Mouse (Mus musculus) CH12.LX (cell line): ENCODE measurements at regions not wholly inside any gene's neighbourhood (a gene's known extent, or its start where the extent isn't known, plus 50 kb on each side); places are given as distances from the start of the nearest gene placed in this dataset.

Source experiments
- DNase-seq: peaks from one replicate; pipeline ENCODE4 v3.0.0-alpha.2; 2013; ENCODE audit errors: extremely low read depth
- H3K27ac ChIP-seq: 2 replicates; pipeline ENCODE4 v1.5.1; 2012; ENCODE audit warnings: low read depth, mild to moderate bottlenecking, control low read depth, moderate library complexity; ENCODE audit not compliant: insufficient read depth
- H3K27me3 ChIP-seq: replicated peaks from 2 replicates; pipeline ENCODE3; 2012; ENCODE audit warnings: inconsistent platforms
- H3K36me3 ChIP-seq, 2 experiments: replicated peaks in 1 of 2; 2 replicates each; pipeline versions ENCODE3 to v1.6.1; 2012; ENCODE audit warnings: inconsistent platforms in 1 of 2, low read length in 1 of 2, mild to moderate bottlenecking in 1 of 2, mixed read lengths in 1 of 2, moderate library complexity in 1 of 2; ENCODE audit not compliant: control insufficient read depth in 1 of 2, insufficient read depth in 1 of 2
- H3K4me1 ChIP-seq, 2 experiments: 2 replicates each; pipeline ENCODE4 v1.6.1; 2012; ENCODE audit warnings: inconsistent platforms in 1 of 2, moderate library complexity in 1 of 2; ENCODE audit not compliant: insufficient read depth in 2 of 2, control insufficient read depth in 1 of 2
- H3K4me2 ChIP-seq: 2 replicates; pipeline ENCODE4 v1.6.1; 2012; ENCODE audit warnings: low read depth, mild to moderate bottlenecking, control low read depth; ENCODE audit not compliant: poor library complexity, insufficient read depth, severe bottlenecking
- H3K4me3 ChIP-seq, 3 experiments: fragments of 150-350 bp in 1 of 3; sonication (generic) in 1 of 3; replicated peaks in 1 of 3; 2 replicates each; pipeline versions ENCODE3 to v1.5.1; 2011 to 2012; ENCODE audit warnings: low read depth in 2 of 3, low read length in 2 of 3, mild to moderate bottlenecking in 2 of 3, moderate library complexity in 2 of 3, control low read depth in 1 of 3, improper control_type of control experiment in 1 of 3, inconsistent platforms in 1 of 3, mixed read lengths in 1 of 3; ENCODE audit not compliant: poor library complexity in 1 of 3
- H3K79me2 ChIP-seq: replicated peaks from 2 replicates; pipeline ENCODE4 v1.6.1; 2012; ENCODE audit warnings: mild to moderate bottlenecking, moderate library complexity; ENCODE audit not compliant: control insufficient read depth, poor library complexity, insufficient read depth, severe bottlenecking; ENCODE audit errors: extremely low read depth
- H3K9ac ChIP-seq: 2 replicates; pipeline ENCODE4 v1.6.1; 2012; ENCODE audit warnings: low read depth, mild to moderate bottlenecking, control low read depth, moderate library complexity; ENCODE audit not compliant: insufficient read depth
- H3K9me3 ChIP-seq: replicated peaks from 2 replicates; pipeline ENCODE3; 2012; ENCODE audit warnings: low read length, inconsistent platforms, mixed read lengths
- BHLHE40 ChIP-seq: IDR thresholded peaks from 2 replicates; pipeline ENCODE4 v1.6.1; 2011; ENCODE audit warnings: mild to moderate bottlenecking, low read depth, low read length, improper control_type of control experiment
- CHD1 ChIP-seq: IDR thresholded peaks from 2 replicates; pipeline ENCODE4 v1.6.1; 2012; ENCODE audit warnings: low read depth, low read length, improper control_type of control experiment, inconsistent platforms
- CHD2 ChIP-seq: IDR thresholded peaks from 2 replicates; pipeline ENCODE4 v1.6.1; 2011; ENCODE audit warnings: low read length, improper control_type of control experiment
- CTCF ChIP-seq, 2 experiments: IDR thresholded peaks in 1 of 2; conservative IDR thresholded peaks in 1 of 2; 2 replicates each; pipeline ENCODE4 v1.5.1; 2011 to 2012; ENCODE audit warnings: low read depth in 2 of 2, low read length in 2 of 2, improper control_type of control experiment in 1 of 2, inconsistent platforms in 1 of 2, mild to moderate bottlenecking in 1 of 2, moderate library complexity in 1 of 2
- EP300 ChIP-seq: IDR thresholded peaks from 2 replicates; pipeline ENCODE4 v1.6.1; 2011; ENCODE audit warnings: low read length, improper control_type of control experiment
- ETS1 ChIP-seq: conservative IDR thresholded peaks from 2 replicates; pipeline ENCODE4 v1.6.1; 2012; ENCODE audit warnings: low read depth, mild to moderate bottlenecking, inconsistent platforms, low read length, improper control_type of control experiment, moderate library complexity
- GABPA ChIP-seq: IDR thresholded peaks from 2 replicates; pipeline ENCODE4 v1.6.1; 2012; ENCODE audit warnings: low read depth, low read length, improper control_type of control experiment, inconsistent platforms; ENCODE audit not compliant: insufficient replicate concordance
- HCFC1 ChIP-seq: IDR thresholded peaks from 2 replicates; pipeline ENCODE4 v1.6.1; 2012; ENCODE audit warnings: low read depth, mild to moderate bottlenecking, inconsistent platforms, low read length, improper control_type of control experiment
- IRF4 ChIP-seq: IDR thresholded peaks from 2 replicates; pipeline ENCODE4 v1.6.1; 2014; ENCODE audit warnings: low read depth, mild to moderate bottlenecking, inconsistent platforms, low read length, improper control_type of control experiment
- JUN ChIP-seq: IDR thresholded peaks from 2 replicates; pipeline ENCODE4 v1.6.1; 2011; ENCODE audit warnings: low read depth, mild to moderate bottlenecking, low read length, improper control_type of control experiment, moderate library complexity; ENCODE audit not compliant: insufficient read depth
- JUND ChIP-seq: conservative IDR thresholded peaks from 2 replicates; pipeline ENCODE4 v1.6.1; 2011; ENCODE audit warnings: low read depth, low read length, improper control_type of control experiment
- KAT2A ChIP-seq: IDR thresholded peaks from 2 replicates; pipeline ENCODE4 v1.6.1; 2012; ENCODE audit warnings: low read length, improper control_type of control experiment, inconsistent platforms; ENCODE audit not compliant: insufficient replicate concordance
- MAFK ChIP-seq: IDR thresholded peaks from 2 replicates; pipeline ENCODE4 v1.6.1; 2011; ENCODE audit warnings: low read length, improper control_type of control experiment; ENCODE audit not compliant: insufficient replicate concordance
- MAX ChIP-seq: IDR thresholded peaks from 2 replicates; pipeline ENCODE4 v1.6.1; 2011; ENCODE audit warnings: low read length, improper control_type of control experiment
- MAZ ChIP-seq: IDR thresholded peaks from 2 replicates; pipeline ENCODE4 v1.6.1; 2012; ENCODE audit warnings: low read depth, mild to moderate bottlenecking, inconsistent platforms, low read length, improper control_type of control experiment, moderate library complexity
- NELFE ChIP-seq: IDR thresholded peaks from 2 replicates; pipeline ENCODE4 v1.6.1; 2011; ENCODE audit warnings: low read depth, low read length, improper control_type of control experiment
- NRF1 ChIP-seq: IDR thresholded peaks from 2 replicates; pipeline ENCODE4 v1.6.1; 2014; ENCODE audit warnings: low read depth, mild to moderate bottlenecking, inconsistent platforms, low read length, improper control_type of control experiment, moderate library complexity
- PAX5 ChIP-seq: IDR thresholded peaks from 2 replicates; pipeline ENCODE4 v1.6.1; 2012; ENCODE audit warnings: low read length, inconsistent platforms, mixed read lengths
- POLR2AphosphoS2 ChIP-seq: IDR thresholded peaks from 2 replicates; pipeline ENCODE4 v1.6.1; 2011; ENCODE audit warnings: low read depth, low read length, improper control_type of control experiment
- RAD21 ChIP-seq: IDR thresholded peaks from 2 replicates; pipeline ENCODE4 v1.6.1; 2011; ENCODE audit warnings: low read depth, mild to moderate bottlenecking, low read length, improper control_type of control experiment, moderate library complexity
- SIN3A ChIP-seq: IDR thresholded peaks from 2 replicates; pipeline ENCODE4 v1.6.1; 2012; ENCODE audit warnings: low read length, improper control_type of control experiment, inconsistent platforms
- SMC3 ChIP-seq: IDR thresholded peaks from 2 replicates; pipeline ENCODE4 v1.6.1; 2011; ENCODE audit warnings: low read depth, low read length, improper control_type of control experiment
- TCF12 ChIP-seq: IDR thresholded peaks from 2 replicates; pipeline ENCODE4 v1.6.1; 2014; ENCODE audit warnings: low read depth, mild to moderate bottlenecking, inconsistent platforms, low read length, improper control_type of control experiment
- UBTF ChIP-seq: IDR thresholded peaks from 2 replicates; pipeline ENCODE4 v1.6.1; 2012; ENCODE audit warnings: low read depth, mild to moderate bottlenecking, inconsistent platforms, low read length, improper control_type of control experiment, moderate library complexity
- USF2 ChIP-seq: conservative IDR thresholded peaks from 2 replicates; pipeline ENCODE4 v1.6.1; 2011; ENCODE audit warnings: low read depth, low read length, improper control_type of control experiment
- ZC3H11A ChIP-seq: IDR thresholded peaks from 2 replicates; pipeline ENCODE4 v1.6.1; 2012; ENCODE audit warnings: low read depth, mild to moderate bottlenecking, inconsistent platforms, low read length, improper control_type of control experiment
- ZKSCAN1 ChIP-seq: IDR thresholded peaks from 2 replicates; pipeline ENCODE4 v1.6.1; 2012; ENCODE audit warnings: low read depth, inconsistent platforms, low read length, improper control_type of control experiment, borderline replicate concordance
- dilution Hi-C: fragments of 300-500 bp; cut with MboI; formaldehyde crosslinking; loops from 2 replicates; pipeline ENCODE4 v1.14.3; 2020; ENCODE audit warnings: low sequenced_read_pairs; ENCODE audit not compliant: extremely low pct_unique_long_range_greater_than_20kb, extremely low pct_ligation_motif_present
- in situ Hi-C: fragments of 300-500 bp; cut with MboI; formaldehyde crosslinking; loops from 3 replicates; pipeline ENCODE4 v1.14.3; 2019; ENCODE audit warnings: low sequenced_read_pairs, low pct_ligation_motif_present, low pct_unique_long_range_greater_than_20kb, mixed read lengths

DNA sequence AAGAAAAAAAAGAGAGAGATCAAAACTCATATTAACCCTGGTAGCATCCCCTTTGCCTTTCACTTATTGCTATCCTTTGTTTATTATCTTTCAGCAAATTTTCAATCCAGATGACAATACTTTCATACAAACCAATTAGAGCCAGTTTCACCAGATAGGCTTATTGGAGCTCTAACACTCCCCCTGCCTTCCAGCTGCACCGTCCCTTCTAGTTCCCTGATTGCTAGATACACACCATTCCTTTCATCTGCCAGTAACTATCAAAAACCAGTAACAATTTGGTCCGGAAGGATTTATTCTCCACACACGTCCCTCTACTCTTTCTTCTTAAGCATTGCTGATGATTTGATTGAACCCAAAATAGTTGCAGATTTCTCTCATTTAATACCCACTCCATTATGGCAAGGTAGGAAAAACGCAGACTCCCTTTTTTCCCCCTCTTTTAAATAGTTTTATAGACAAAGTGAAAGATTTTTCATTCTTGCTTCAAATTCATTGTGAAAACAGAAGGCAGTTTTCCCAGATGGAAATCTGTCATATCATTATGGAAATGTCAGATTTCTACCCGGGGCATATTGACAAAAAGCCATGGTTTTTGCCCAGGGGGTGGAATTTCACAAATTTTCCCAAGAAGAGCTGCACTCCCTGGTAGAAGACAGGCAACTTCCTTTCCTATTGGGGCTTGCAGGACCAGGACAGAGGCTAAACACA is 617.3 kb downstream of the Bcl11a start:
- TF ChIP-seq PAX5 (no peak), UBTF (no peak), MAZ (no peak), JUND (no peak), CHD2 (no peak), SIN3A (no peak), IRF4 (no peak), ZKSCAN1 (no peak), SMC3 (no peak), CHD1 (no peak), HCFC1 (no peak), ZC3H11A (no peak), JUN (no peak), USF2 (no peak), MAFK (no peak), TCF12 (no peak), NRF1 (no peak), POLR2AphosphoS2 (no peak), CTCF (conservative IDR thresholded peaks at IDR 0.05 in 1 of 2, IDR thresholded peaks at IDR 0.05 in 1 of 2; ENCODE audit: low read depth in 2 of 2, low read length in 2 of 2) (no peak)
- Histone ChIP-seq H3K9me3 (no peaks in the 10 kb centered on the region), H3K4me2 (no peak overlapping the region), H3K36me3 (no peaks in the 10 kb centered on the region), H3K79me2 (no peaks in the 10 kb centered on the region), H3K4me1 (peaks cover 0 to 27% of the 10 kb centered on the region in 2 experiments; a peak in 2 of 4 replicates), H3K9ac (no peak overlapping the region), H3K4me3 (no peak overlapping the region), H3K27ac (no peak overlapping the region), H3K27me3 (no peaks in the 10 kb centered on the region)
- no peak for DNase-seq
- in situ Hi-C loops = no loop called here
- dilution Hi-C loops = no loop called here

DNA sequence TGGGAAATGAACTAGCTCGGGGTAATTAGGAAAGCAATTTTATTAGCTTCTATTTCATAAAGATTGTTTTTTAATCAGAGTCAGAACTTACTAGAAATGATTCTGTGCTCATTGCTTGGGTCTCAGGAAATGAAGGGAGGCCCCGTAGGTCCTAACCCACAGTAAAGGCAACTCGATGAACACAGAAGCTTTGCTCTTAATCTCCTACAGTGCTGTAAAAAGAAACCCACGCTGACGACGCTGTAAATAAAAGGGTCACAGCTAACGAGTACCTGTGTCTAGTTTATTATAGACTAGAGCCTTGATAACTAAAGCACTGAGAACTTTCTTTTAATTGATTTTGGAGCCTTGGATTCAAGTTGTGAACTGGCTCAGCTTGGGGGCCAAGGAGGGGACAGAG is 618.7 kb downstream of the Bcl11a start:
- Histone ChIP-seq H3K4me2 (no peak overlapping the region), H3K36me3 (no peaks in the 10 kb centered on the region), H3K4me1 (peaks cover 0 to 22% of the 10 kb centered on the region in 2 experiments; a peak in 2 of 4 replicates), H3K79me2 (no peaks in the 10 kb centered on the region), H3K27ac (no peak overlapping the region), H3K9ac (no peak overlapping the region), H3K27me3 (no peaks in the 10 kb centered on the region), H3K9me3 (no peaks in the 10 kb centered on the region), H3K4me3 (no peak overlapping the region)
- no peak for DNase-seq
- TF ChIP-seq KAT2A (no peak), MAX (no peak), RAD21 (no peak), GABPA (no peak), SIN3A (no peak), BHLHE40 (no peak), NELFE (no peak), ETS1 (no peak), EP300 (no peak), TCF12 (no peak)
- in situ Hi-C loops = no loop called here
- dilution Hi-C loops = no loop called here
